Mouse (Mus musculus): ENCODE data around the gene Itgb4.
A peak's percentile ranks its signal among the peaks of the same experiment; 100 is the strongest.
"Not testable (repeated sequence)": the region's sequence is repeated elsewhere in the genome, so short reads cannot be mapped to it uniquely, and the experiment has no call there.

Itgb4 gene

GRCm38 (mm10) chr11:116008832-116009375, 34.4 kb downstream of the Itgb4 start:
- DNase-seq (ENCODE audit: low read depth, low spot score), result no peak

DNA sequence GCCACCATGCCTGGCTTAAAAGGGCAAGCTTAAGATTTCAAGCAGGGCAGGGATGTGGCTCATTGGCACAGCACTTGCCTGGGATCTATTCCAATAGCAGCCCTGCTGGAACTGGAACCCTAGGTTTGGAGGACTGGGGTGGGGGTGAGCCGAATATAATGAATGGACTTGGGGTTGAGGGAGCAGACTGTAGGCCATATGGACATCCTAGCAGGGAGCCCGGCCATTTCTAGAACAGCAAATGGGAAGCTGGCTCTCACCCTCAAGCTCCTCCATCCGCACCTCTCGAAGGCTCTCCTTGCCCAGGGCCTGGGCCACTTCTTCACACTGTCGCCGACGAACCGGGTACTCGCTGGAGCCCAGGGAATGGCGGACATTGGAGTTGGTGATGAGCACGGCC, 35.2 kb downstream of the Itgb4 start:
- no peak for DNase-seq (ENCODE audit: low read depth, low spot score)

GRCm38 (mm10) chr11:116010146-116010545, 35.6 kb downstream of the Itgb4 start:
- no peak for DNase-seq (ENCODE audit: low read depth, low spot score)

DNA sequence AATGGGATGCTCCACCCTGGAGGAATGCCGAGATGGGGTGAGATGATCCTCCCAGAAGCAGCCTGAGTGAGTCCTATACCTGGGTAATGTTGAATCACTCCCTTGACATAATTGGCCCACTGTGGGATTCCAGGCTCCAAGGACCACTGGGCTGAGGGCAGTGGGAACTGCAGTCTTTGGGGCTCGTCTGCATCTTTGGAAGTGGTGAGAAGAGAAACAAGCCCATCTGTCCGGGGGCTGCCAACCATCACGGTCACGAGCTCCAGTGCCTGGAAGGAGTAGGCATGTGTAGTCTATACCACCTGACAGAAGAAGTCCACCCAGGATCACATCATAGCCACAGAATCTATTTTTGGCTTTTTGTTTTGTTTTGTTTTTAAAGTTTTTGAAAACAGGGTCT, 36.4 kb downstream of the Itgb4 start:
- DNase-seq (ENCODE audit: low read depth, low spot score), result no peak

GRCm38 (mm10) chr11:116011529-116012261, 37.2 kb downstream of the Itgb4 start:
- no peak for DNase-seq (ENCODE audit: low read depth, low spot score)

- DNase-seq (ENCODE audit: low read depth, low spot score), result peak; percentile 90
These were observed 37.9 kb downstream of the Itgb4 start, which contains the start of gene Galk1 for GRCm38 (mm10) chr11:116012262-116012947. Gene Galk1 (minus strand): TSS chr11:116012719.

- no peak for DNase-seq (ENCODE audit: low read depth, low spot score)
These were observed 40.3 kb downstream of the Itgb4 start for GRCm38 (mm10) chr11:116014821-116015220.

GRCm38 (mm10) chr11:116018106-116018505, 43.6 kb downstream of the Itgb4 start:
- DNase-seq (ENCODE audit: low read depth, low spot score), result no peak

- DNase-seq (ENCODE audit: low read depth, low spot score), result not testable (repeated sequence)
These were observed 44.4 kb downstream of the Itgb4 start for GRCm38 (mm10) chr11:116018867-116019266.

DNA sequence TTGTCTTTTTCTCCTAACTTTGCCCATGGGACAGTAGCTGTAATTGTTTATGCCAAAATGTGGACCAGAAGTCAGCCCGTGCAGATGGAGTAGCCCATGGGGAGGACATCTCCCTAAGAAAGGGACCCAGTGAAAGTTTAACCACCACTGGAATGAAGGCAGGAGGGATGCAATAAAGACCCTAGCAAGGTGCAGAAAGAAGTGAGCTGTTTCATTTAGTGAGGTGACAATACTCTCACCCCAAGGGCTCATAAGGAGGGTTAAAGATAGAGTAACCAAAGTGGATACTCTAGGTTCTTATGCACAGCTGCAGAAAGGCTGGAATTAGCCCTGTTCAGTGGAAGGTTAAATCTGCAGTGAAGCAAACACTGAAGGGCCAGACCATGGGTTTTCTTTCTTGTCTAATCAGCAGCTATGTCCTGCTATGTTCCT, 44.9 kb downstream of the Itgb4 start:
- no peak for DNase-seq (ENCODE audit: low read depth, low spot score)

DNA sequence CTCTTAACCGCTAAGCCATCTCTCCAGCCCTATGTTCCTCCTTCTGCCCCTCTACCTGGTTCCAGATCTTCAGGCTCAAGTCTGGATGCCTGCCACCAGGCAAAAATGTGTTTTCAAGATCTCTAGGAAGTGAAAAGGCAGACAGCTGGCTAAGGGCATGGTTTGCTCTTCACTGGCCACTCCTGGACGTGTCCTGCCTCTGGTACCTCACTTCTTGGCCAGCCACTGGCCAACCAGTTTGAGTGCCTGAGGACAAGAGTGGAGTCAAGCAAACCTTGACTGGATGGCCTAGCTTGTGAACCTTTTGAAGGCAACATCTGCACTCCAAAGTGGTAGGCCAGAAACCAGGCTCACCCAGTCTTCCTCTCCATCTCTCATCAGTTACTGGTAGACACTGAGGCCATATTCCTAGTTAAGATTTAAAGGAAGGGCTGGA, 45.5 kb downstream of the Itgb4 start:
- no peak for DNase-seq (ENCODE audit: low read depth, low spot score)

DNA sequence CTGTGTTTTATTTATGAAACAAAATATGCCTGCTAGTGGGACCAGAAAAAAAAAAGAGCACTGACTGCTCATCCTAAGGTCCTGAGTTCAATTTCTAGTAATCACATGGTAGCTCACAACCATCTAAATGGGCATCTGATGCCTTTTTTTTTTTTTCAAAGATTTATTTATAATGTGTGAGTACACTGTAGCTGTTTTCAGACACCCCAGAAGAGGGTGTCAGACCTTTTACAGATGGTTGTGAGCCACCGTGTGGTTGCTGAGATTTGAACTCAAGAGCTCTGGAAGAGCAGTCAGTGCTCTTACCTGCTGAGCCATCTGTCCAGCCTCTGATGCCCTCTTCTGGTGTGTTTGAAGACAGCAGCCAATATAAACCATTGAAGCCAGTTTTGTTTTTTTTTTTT, 46.0 kb downstream of the Itgb4 start:
- DNase-seq (ENCODE audit: low read depth, low spot score), result no peak

DNA sequence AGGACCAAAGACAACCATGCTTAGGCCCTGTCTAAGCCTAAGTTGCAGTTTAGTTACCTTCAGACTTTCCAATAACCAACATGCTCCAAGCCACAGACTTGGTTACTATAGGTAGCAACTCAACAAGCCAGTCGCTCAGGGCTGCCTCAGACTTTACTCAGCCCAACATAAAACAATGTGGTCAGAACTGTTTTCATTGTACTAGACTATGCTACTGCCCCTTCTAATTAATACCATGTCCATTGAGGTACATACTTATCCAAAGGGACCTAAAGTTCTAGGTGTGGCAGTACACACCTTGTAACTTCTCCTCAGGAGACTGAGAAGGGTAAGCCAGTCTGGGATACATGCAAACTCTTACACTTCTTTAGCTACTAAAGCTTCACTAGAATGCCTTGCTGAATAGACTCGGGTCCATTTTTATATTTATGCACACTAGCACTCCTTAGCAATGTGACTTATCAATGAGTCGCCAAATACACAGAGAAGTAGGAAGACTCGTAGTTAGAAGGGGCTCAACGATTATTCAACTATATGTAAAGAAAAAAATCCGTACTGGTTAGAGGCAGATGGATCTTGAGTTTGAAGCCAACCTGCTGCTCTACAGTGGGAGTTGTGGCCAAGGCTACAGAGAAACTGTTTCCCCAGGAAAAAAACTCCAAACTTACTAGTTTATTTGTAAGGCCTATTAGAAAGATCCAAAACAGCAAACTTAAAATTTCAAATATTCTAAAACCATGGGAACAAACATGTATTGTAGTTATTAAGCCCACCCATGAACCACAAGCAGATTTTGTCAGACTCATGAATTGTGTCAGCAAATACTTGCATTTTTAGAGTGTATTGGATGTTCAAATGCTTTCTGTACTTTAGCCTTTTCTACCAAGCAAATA, 47.1 kb downstream of the Itgb4 start:
- no peak for DNase-seq (ENCODE audit: low read depth, low spot score)

GRCm38 (mm10) chr11:116022256-116022780, 47.8 kb downstream of the Itgb4 start:
- DNase-seq (ENCODE audit: low read depth, low spot score), result no peak

- DNase-seq (ENCODE audit: low read depth, low spot score), result not testable (repeated sequence)
These were observed 48.7 kb downstream of the Itgb4 start for GRCm38 (mm10) chr11:116023074-116023770.

- DNase-seq (ENCODE audit: low read depth, low spot score), result no peak
These were observed 49.4 kb downstream of the Itgb4 start for GRCm38 (mm10) chr11:116023771-116024355.

- DNase-seq (ENCODE audit: low read depth, low spot score), result peak; percentile 97
These were observed 49.9 kb downstream of the Itgb4 start for GRCm38 (mm10) chr11:116024356-116024808.

DNA sequence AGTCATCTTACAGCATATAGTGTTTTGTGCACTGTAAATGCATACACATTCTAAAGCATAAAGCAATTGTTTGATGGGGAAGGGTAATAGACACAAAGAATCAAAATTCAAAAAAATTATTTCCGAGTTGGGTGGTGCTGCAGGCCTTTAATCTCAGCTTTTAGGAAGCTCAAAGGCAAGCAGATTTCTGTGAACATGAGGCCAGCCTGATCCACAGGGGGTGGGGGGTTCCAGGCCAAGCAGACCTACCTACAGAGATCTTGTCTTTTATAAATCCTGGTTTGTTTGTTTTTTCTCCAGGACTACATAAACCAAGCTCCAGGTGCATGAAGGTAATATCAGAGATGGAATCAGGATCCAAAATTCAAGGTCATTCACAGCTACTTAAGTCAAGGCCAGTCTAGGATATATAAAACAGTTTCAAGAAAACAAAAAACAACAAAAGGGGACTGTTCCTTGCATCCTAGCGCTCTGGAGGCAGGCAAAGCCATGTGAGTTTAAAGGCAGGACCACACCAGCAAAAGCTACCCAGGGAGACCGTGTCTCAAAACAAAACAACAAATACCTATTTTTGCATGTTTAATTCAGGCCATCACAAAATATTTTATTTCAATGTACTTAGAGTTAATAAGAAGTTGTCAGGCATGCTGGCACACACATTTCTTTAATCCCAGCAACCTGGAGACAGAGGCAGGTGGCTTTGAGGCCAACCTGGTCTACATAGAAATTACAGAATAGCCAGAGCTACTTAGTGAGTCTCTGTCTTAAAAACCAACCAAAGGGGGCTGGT, 50.7 kb downstream of the Itgb4 start:
- DNase-seq (ENCODE audit: low read depth, low spot score), result no peak

- DNase-seq (ENCODE audit: low read depth, low spot score), result no peak
These were observed 53.2 kb downstream of the Itgb4 start, which contains the start of gene H3f3b for GRCm38 (mm10) chr11:116027756-116028155. Gene H3f3b (minus strand): TSS chr11:116027962.
